Mouse (Mus musculus) frontal cortex, postnatal 14 days (tissue): ENCODE results near the gene Hectd1.

Source experiments
- DNase-seq, 2 experiments: peaks; one replicate each; pipeline ENCODE4 v3.0.0; 2022; ENCODE audit warnings: low spot score in 2 of 2

The Hectd1 gene

DNA sequence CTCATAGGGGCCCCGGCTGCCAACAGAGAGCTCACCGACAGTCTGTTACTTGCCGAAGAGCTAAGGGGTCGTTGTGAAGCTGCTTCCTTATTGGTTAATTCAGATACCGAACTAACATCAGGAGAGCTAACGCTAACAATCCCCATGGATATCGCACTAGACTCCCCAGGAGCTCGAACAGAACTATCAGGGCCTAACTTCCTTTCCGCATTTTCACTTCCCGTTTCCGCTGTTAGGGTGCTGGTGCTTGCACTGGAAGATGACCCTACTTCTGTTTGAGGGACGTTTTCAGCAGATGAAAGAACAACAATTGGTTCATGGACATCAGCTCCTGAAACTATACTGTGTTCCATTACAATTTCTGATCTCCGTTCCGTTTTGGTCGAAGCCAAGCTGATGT, 60.6 kb downstream of the Hectd1 start:
- no peak for DNase-seq

DNA sequence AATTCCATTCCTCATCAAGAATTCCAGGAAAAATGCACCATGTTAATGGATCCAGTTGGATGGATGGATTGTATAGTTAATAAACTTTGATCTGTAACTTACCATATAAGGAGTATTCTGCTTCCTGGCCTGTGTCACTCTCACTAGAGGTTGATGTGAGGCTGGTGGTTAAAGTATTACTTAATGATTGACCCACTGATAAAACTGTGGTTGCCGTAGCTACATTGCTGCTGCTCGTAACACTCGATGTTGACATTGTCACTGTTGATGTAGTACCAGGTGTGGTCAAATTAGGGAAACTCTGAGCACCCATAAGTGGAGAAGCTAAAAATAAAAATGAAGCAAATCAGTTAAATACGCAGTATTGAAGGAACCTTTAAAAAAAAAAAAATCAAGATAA, 61.9 kb downstream of the Hectd1 start:
- DNase-seq = no peak

DNA sequence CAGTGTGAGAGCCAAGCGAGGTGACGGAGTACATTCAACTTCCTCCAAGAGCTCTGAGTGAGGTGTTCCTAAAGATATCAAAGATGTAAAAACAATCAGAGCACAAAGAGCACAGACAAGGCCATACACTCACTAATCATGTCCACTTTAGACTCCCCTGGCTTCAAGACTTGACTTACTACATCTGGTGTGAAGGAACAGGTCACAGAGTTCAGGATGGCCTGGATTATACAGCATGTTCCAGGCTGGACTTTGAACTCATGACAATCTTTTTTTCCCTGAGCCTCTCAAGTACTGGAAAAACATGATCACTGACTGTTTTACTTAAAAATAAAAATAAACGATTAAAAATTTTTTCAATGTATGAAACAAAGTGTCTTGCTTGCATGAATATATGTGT, 70.0 kb downstream of the Hectd1 start:
- DNase-seq = no peak

DNA sequence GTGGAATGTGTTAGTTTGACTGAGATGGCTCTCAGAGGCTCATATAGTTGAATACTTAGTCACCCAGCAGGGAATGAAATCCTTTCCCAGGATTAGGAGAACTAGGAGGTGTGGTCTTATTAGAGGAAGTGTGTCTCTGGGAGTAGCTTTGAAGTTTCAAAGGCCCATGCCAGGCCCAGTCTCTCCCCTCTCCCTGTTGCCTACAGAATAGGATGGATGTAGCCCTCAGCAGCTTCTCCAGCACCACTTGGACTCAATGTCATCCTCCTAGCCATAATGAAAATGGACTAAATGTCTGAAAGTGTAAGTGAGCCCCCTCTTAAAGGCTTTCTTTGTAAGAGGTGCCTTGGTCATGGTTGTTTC, 72.8 kb downstream of the Hectd1 start:
- no peak for DNase-seq

DNA sequence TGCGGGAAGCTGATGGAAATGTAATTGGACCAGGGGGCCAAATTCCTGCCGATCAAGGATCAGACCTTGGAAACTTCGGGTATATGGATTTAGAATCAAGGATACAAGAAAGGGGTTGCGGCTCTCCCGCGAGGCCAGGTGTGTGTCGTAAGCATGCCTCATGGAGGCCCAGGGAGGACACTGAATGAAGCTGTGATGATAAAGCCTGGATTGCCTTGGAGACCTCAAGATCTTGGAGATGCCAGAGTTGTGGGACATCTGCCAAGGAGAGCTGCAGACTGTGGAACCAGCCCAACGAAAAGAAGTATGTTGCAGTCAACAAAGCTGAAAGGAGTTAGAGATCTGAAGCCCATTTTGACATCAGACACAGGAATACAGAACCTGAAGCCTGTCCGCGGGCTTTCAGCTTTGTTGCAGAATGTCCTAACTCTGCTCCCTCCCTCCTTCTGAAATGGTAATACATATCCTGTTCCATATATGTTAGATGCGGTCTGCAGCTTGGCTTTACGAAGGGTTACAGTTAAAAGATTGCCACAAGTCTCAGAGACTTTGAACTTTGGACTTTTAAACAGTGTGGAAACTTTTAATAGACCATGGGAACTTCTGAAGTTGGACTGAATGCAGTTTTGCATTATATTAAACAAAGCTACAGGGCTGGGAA, 73.3 kb downstream of the Hectd1 start:
- no peak for DNase-seq

DNA sequence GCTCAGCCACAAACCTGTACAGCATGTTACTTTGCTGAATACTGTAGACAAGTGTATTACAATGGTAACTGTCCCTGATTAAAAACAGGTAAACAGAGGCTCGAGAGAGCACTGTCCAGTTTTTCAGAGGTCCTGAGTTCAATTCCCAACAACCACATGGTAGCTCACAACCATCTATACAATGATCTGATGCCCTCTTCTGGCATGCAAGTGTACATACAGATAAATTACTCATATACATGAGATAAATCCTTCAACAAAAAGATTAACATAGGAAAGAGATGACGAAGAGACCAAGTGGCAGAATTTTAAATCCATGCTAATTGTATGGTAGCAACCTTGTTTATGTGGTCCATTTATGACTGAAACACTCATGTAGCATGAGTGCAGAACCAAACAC, 82.0 kb downstream of the Hectd1 start:
- DNase-seq = no peak

DNA sequence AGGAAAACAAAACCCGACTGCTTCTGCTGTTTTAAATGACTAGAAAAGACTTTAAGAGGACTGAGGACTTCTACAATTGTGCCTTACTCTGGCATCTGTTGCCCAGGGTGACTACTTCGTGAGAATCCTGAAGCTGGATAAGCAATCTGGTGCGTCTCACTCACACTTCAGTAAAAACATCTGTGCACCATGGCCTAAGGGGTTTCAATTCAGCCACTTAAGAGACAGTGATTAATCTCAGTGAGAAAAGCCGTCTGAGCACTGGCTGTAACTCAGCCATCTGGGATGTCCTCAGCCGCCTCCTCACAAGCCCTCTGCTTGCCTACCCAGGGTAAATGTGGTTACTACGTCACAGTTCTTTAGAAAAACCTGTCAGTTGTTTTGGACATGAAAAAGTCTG, 84.4 kb downstream of the Hectd1 start:
- DNase-seq = no peak

DNA sequence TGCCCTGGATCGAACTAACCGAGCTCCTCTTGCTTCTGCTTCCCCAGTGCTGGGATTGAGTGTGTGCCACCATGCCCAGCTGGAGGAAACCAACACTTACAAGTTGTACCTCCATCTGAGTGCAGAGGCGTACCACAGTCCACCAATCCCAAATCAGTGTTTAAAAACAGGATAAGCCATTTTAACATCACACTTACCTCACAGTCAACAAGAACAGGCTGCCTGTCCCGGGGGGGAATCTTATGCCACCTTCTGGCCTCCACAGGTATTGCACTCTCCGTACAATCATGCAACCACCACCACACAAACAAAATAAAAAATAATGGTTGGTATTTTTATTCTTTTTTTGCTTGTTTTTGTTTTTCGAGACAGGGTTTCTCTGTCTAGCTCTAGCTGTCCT, 87.6 kb downstream of the Hectd1 start:
- no peak for DNase-seq

DNA sequence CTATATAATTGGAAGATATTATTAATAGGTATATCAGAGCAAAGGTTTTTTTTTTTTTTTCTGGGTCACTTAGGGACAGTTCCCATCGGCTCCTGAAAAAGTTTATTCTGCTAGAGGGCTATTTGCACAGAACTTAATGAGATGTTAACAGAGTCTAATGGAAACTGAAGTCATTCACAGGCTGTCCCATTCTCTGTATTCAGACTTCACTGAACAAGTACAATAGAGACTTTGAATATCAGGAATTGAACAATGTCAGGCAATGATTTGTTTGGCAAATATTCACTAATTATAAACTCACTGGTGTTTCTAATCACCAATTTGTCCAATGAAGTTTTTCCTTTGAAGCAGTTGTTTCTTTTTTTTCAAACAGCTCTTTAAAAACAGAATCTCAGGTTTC, 92.5 kb downstream of the Hectd1 start:
- DNase-seq = no peak

DNA sequence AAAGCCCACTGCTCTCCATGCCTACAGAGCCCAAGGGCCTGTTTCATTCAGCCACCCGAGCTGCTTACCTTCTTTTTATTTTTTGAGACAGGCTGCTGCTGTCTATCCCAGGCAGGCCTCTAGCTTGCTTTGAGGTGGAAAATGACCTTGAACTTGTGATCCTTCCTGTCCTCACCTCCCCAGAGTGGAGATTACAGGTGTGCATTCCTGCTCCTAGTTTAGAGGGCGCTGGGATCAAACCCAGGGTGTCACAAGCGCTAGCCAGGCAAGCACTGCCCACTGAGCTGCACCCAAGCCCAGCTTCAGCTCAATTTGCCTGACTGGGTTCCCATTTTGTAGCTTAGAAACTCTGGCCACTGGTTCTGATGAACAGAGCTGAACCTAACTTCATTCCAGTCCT, 93.0 kb downstream of the Hectd1 start:
- DNase-seq = no peak

DNA sequence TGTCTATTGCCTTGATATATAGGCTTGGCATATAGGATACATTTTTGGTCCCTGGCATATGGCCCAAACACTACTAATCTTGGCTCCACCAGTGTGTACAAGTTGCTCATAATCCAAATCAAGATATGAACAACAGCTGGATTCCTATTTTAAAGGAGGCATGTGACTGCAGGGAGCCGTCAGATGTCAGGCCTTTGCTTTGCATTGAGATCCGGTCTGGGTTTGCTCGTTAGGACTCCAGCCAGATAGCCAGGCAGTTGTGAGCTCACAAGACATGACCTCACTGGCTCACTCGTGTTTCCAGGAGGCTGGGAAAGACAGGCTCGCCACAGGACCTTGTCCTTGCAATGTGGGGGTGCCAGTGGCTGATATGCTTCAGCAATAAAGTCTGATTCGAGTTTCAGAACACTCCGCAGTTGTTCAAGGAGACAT, 93.5 kb downstream of the Hectd1 start:
- DNase-seq = no peak

DNA sequence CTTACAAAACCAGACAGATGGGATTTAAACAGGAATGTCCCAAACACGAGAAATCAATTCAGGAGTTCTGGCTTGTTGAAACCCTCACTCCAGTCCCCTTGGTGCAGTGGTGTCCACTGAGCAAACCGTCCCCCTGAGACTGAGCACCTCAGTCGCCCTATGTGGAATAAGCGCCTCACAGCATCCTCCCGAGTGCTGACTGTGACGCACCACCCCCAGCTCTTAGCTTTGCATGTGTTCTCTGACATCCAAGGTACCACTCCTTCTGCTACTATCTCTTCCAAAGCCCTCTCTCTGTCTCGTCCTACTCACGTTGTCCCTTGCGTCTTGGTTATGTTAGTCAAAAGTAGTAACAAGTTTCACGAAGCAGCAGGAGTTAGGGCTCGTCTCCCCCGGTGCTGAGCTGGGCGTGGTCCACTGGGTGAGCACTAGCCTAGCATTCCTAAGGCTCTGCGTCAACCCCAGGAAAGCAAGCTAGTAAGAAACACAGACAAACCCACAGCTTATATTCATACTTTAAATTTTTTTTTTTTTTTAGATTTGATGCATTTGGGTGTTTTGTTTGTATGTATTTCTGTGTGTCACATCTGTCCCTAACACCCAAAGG, 94.6 kb downstream of the Hectd1 start:
- DNase-seq = no peak

DNA sequence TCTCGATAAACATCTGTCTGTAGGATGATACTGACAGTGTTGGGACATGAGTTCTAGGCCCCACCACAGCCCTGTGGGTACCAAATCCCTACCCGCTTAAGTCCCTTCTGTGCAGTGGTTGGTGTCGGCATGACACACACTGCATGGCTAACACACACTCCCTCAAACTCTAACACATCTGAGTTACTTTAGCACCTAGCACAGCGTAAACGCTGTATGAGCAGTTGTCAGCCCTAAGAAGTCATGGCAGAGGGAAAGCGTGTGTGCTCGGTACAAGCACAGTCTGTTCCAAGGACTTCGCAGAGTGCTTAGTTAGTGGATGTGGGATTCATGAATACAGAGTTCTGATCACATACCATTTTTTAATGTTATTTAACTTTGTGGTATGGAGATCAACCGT, 99.5 kb downstream of the Hectd1 start:
- DNase-seq = no peak

DNA sequence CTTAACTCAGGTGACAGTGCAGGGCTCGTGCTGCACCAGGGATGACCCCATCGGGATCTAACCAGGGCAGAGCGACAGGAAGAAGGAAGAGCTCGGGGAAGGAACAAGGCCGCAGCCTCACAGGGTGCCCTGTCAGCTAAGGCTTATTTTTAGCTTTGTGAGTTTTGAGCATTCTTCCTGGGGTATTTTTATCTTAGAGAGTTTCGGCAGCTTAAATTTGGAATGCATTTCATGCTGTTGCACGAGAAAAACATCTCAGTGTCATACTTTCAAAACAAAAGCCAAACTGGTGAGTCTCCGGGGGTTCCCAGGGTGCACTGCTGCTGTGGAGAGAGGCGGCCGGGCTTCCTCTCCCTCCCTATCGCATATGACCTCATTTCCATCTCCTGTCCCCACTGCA, 100.3 kb downstream of the Hectd1 start:
- DNase-seq = peak in 1 of 2 experiments; percentile 42

DNA sequence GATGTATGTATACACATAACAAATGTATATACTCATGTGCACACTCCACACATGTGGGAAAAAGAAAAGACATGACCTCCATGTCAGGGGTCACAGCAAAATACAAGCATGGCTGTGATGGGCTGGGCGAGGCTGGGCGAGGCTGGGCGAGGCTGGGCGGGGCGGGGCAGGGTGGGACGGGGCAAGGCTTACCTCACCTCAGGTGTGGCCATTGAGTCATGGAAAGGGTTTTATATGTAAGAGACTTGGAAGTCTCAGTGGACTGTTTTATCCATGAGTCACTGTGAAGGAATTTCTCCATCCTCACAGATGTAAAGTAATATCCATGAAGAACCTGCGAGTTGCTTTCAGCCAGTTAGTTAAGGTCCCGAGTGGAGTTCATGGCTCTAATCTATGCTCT, 107.5 kb downstream of the Hectd1 start:
- no peak for DNase-seq

DNA sequence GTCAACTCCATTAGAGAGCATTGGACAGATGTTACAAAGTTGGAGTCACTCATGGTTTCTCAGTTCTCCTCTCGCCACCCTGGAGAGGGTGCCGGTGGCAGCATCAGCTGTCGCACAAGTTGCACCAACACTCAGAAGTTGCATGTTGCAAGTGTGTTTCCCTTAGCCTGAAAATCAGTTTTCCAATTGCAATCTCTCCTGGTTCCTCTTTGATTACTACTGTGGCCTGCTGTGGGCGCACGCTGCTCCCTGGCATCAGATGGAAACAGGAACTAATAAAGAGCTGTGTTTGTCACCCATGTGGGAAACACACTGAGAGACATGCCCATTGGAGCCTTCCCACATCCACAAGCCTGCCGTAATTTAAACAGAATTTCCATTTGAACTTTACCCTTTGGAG, 110.7 kb downstream of the Hectd1 start:
- no peak for DNase-seq

DNA sequence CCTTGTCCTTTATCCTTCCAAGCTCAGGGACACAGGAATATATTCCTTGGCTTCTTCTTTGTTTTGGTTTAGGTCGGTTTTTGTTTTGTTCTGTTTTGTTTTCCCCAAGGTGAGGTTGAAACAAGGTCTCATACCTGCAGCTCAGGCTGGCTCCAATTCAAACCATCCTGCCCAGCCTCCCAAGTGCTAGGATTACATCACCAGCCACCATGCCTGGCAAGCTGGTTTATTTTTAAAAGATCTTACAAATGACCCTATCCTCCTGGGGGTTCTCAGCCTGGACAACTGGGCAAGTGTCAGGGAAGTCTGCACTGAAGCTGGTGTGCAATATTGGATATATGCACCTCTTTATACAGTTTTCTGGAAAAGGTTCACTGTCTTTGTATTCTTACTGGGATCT, 116.7 kb downstream of the Hectd1 start:
- DNase-seq = no peak

DNA sequence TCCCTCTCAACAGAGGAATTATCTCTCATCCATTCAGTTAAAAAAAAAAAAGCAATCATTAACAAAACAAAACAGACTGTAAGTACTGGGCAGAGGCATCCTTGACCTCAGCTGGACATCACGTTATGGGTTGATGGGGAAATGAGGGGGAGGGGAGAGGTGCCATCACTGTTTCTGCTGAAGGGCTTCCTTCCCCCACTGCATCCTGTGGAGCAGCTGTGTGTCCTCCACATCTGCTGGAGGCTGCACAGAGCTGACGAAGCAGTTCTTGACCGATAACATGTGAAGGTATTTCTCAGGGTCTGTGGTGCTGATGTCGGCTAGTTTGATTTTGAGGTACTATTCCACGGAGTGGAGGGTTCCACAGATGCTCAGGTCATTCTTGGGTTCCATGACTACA, 119.2 kb downstream of the Hectd1 start:
- no peak for DNase-seq

DNA sequence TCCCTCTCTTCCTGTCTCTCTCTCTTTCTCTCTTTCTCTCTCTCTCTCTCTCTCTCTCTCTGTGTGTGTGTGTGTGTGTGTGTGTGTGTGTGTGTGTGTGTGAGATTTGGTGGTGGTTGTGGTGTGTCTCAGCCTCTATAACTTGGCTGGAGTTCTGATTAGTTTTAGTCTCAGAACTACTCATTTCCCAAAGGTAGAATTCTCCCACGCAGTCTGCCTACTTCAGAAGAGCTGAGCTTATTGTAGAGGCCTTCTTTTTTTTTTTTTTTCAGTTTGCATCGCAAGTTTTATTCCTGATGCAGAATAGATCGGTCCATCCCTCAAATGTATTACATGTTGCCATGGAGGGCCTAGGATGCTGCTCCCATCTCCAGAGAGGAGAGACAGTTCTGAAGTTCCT, 119.6 kb downstream of the Hectd1 start:
- no peak for DNase-seq

DNA sequence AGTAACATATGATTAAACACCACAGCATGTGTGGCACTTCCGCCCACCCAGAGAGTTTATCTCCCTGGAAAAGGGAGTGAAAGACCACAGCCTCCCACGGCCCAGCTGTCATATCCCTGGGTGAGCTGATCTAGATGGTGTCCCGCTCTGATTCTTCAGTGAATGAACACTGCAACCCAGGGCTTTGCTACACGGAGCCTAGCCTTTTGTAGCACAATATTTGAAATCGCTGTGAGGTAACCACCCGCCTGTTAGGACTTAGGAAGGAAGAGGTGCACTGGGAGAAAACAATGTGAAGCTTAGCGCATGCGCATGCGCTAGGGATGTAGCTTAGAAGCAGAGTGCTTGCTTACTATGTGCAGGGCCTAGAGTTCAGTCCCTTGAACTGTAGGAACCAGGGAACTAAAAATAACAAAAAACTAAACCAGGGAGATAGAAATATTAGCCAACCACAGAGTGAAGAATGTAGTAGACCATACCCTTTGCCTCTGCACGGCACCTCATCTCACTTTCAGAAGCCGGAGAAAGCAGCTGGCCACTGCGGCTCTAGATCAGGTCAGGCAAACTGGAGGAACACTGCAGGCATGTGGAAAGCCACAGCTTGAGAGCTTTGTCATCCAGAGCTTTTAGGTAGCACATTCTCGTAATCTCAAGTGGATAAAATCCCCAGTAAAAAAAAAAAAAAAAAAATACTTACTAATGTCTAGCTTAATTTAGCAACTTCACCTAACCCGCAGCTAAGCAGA, 120.2 kb downstream of the Hectd1 start:
- DNase-seq = peak; percentile 53 to 61

DNA sequence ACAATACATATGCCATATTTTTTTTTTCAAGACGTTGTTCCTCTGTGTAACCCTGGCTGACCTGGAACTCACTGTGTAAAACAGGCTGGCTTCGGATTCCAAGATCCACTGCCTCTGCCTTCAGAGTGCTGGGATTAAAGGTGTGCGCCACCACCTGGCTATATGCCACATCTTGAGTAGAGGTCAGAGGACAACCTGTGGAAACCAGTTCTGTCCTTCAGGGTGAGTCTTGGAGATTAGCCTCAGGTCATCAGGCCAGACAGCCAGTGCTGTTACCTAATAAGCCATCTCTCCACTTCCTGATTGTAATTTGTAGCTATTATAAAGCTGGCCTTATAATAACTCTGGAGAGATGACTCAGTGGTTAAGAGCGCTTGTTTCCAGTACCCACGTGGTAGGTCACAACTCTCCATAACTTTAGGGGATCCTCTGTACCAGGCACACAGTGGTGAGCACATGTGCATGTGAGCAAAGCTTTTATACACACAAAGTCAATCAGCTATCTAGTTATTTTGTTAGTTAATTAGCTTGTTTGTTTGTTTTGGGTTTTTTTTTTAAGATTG, 122.6 kb downstream of the Hectd1 start:
- no peak for DNase-seq

DNA sequence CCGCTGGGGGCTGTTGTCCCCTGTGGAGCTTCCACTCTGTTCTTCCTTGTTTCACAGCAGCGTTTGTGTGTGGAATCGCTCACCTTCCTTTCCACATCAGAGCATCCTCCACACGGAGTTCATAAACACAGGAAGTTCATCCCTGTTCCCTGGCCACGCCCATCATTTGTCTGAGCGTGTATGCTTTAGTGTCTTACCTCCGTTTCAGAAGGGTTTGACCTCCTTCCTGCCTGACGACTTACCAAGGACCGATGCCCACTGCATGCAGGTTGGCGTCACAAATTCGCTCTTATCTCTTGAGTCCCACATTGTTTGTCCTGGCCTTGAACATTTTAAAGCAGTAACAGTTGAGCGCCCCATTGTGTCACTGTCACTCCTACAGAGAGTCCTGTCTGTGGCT, 123.6 kb downstream of the Hectd1 start:
- no peak for DNase-seq

DNA sequence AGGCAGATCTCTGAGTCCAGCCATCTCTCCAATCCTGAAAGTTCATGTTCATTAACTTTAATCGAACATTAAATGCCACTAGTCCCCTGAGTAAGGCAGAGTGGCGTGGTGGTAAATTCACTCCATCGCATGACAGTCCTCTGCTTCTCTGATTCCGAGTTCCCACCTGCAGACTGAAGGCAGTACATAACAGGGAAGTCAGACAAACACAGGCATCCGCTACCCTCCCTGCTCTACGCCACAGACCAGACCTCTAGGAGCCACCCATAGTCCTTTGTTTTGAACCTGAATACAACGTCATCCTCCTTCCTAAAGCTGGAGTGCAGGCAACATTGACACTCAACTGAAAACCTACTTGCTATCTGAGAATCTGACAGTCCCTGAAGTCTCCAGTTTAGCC, 124.8 kb downstream of the Hectd1 start:
- no peak for DNase-seq
